Mouse (Mus musculus) CH12.LX (cell line): Measurements from ENCODE around the gene Avp. TPM values are rescaled to one million over a fixed set of nuclear protein-coding genes. Genes with fewer than 3 reads are reported as not detected.
A peak's percentile ranks its signal among the peaks of the same experiment; 100 is the strongest.

Source experiments
- DNase-seq: peaks from one replicate; pipeline ENCODE4 v3.0.0-alpha.2; 2013; ENCODE audit errors: extremely low read depth
- H3K27ac ChIP-seq: 2 replicates; pipeline ENCODE4 v1.5.1; 2012; ENCODE audit warnings: low read depth, mild to moderate bottlenecking, control low read depth, moderate library complexity; ENCODE audit not compliant: insufficient read depth
- H3K27me3 ChIP-seq: replicated peaks from 2 replicates; pipeline ENCODE3; 2012; ENCODE audit warnings: inconsistent platforms
- H3K36me3 ChIP-seq, 2 experiments: replicated peaks in 1 of 2; 2 replicates each; pipeline versions ENCODE3 to v1.6.1; 2012; ENCODE audit warnings: inconsistent platforms in 1 of 2, low read length in 1 of 2, mild to moderate bottlenecking in 1 of 2, mixed read lengths in 1 of 2, moderate library complexity in 1 of 2; ENCODE audit not compliant: control insufficient read depth in 1 of 2, insufficient read depth in 1 of 2
- H3K4me1 ChIP-seq, 2 experiments: 2 replicates each; pipeline ENCODE4 v1.6.1; 2012; ENCODE audit warnings: inconsistent platforms in 1 of 2, moderate library complexity in 1 of 2; ENCODE audit not compliant: insufficient read depth in 2 of 2, control insufficient read depth in 1 of 2
- H3K4me2 ChIP-seq: 2 replicates; pipeline ENCODE4 v1.6.1; 2012; ENCODE audit warnings: low read depth, mild to moderate bottlenecking, control low read depth; ENCODE audit not compliant: poor library complexity, insufficient read depth, severe bottlenecking
- H3K4me3 ChIP-seq, 3 experiments: fragments of 150-350 bp in 1 of 3; sonication (generic) in 1 of 3; replicated peaks in 1 of 3; 2 replicates each; pipeline versions ENCODE3 to v1.5.1; 2011 to 2012; ENCODE audit warnings: low read depth in 2 of 3, low read length in 2 of 3, mild to moderate bottlenecking in 2 of 3, moderate library complexity in 2 of 3, control low read depth in 1 of 3, improper control_type of control experiment in 1 of 3, inconsistent platforms in 1 of 3, mixed read lengths in 1 of 3; ENCODE audit not compliant: poor library complexity in 1 of 3
- H3K79me2 ChIP-seq: replicated peaks from 2 replicates; pipeline ENCODE4 v1.6.1; 2012; ENCODE audit warnings: mild to moderate bottlenecking, moderate library complexity; ENCODE audit not compliant: control insufficient read depth, poor library complexity, insufficient read depth, severe bottlenecking; ENCODE audit errors: extremely low read depth
- H3K9ac ChIP-seq: 2 replicates; pipeline ENCODE4 v1.6.1; 2012; ENCODE audit warnings: low read depth, mild to moderate bottlenecking, control low read depth, moderate library complexity; ENCODE audit not compliant: insufficient read depth
- H3K9me3 ChIP-seq: replicated peaks from 2 replicates; pipeline ENCODE3; 2012; ENCODE audit warnings: low read length, inconsistent platforms, mixed read lengths
- BHLHE40 ChIP-seq: IDR thresholded peaks from 2 replicates; pipeline ENCODE4 v1.6.1; 2011; ENCODE audit warnings: mild to moderate bottlenecking, low read depth, low read length, improper control_type of control experiment
- CTCF ChIP-seq, 2 experiments: IDR thresholded peaks in 1 of 2; conservative IDR thresholded peaks in 1 of 2; 2 replicates each; pipeline ENCODE4 v1.5.1; 2011 to 2012; ENCODE audit warnings: low read depth in 2 of 2, low read length in 2 of 2, improper control_type of control experiment in 1 of 2, inconsistent platforms in 1 of 2, mild to moderate bottlenecking in 1 of 2, moderate library complexity in 1 of 2
- IRF4 ChIP-seq: IDR thresholded peaks from 2 replicates; pipeline ENCODE4 v1.6.1; 2014; ENCODE audit warnings: low read depth, mild to moderate bottlenecking, inconsistent platforms, low read length, improper control_type of control experiment
- MEF2A ChIP-seq: IDR thresholded peaks from 2 replicates; pipeline ENCODE4 v1.6.1; 2014; ENCODE audit warnings: low read depth, mild to moderate bottlenecking, inconsistent platforms, low read length, improper control_type of control experiment, borderline replicate concordance
- NRF1 ChIP-seq: IDR thresholded peaks from 2 replicates; pipeline ENCODE4 v1.6.1; 2014; ENCODE audit warnings: low read depth, mild to moderate bottlenecking, inconsistent platforms, low read length, improper control_type of control experiment, moderate library complexity
- POLR2A ChIP-seq: IDR thresholded peaks from 2 replicates; pipeline ENCODE4 v1.6.1; 2011; ENCODE audit warnings: low read depth, mild to moderate bottlenecking, improper control_type of control experiment, low read length
- RAD21 ChIP-seq: IDR thresholded peaks from 2 replicates; pipeline ENCODE4 v1.6.1; 2011; ENCODE audit warnings: low read depth, mild to moderate bottlenecking, low read length, improper control_type of control experiment, moderate library complexity
- SIN3A ChIP-seq: IDR thresholded peaks from 2 replicates; pipeline ENCODE4 v1.6.1; 2012; ENCODE audit warnings: low read length, improper control_type of control experiment, inconsistent platforms
- SMC3 ChIP-seq: IDR thresholded peaks from 2 replicates; pipeline ENCODE4 v1.6.1; 2011; ENCODE audit warnings: low read depth, low read length, improper control_type of control experiment
- UBTF ChIP-seq: IDR thresholded peaks from 2 replicates; pipeline ENCODE4 v1.6.1; 2012; ENCODE audit warnings: low read depth, mild to moderate bottlenecking, inconsistent platforms, low read length, improper control_type of control experiment, moderate library complexity
- ZKSCAN1 ChIP-seq: IDR thresholded peaks from 2 replicates; pipeline ENCODE4 v1.6.1; 2012; ENCODE audit warnings: low read depth, inconsistent platforms, low read length, improper control_type of control experiment, borderline replicate concordance
- ZMIZ1 ChIP-seq: IDR thresholded peaks from 2 replicates; pipeline ENCODE4 v1.6.1; 2012; ENCODE audit warnings: low read depth, mild to moderate bottlenecking, inconsistent platforms, low read length, improper control_type of control experiment
- dilution Hi-C: fragments of 300-500 bp; cut with MboI; formaldehyde crosslinking; loops from 2 replicates; pipeline ENCODE4 v1.14.3; 2020; ENCODE audit warnings: low sequenced_read_pairs; ENCODE audit not compliant: extremely low pct_unique_long_range_greater_than_20kb, extremely low pct_ligation_motif_present
- in situ Hi-C: fragments of 300-500 bp; cut with MboI; formaldehyde crosslinking; loops from 3 replicates; pipeline ENCODE4 v1.14.3; 2019; ENCODE audit warnings: low sequenced_read_pairs, low pct_ligation_motif_present, low pct_unique_long_range_greater_than_20kb, mixed read lengths
- polyA plus RNA-seq: library from polyadenylated mRNA; unstranded; fragments of >175 nt; gene quantifications from 2 replicates; pipeline ENCODE4 v1.2.1, GENCODE M21; 2012; ENCODE audit warnings: low read depth; ENCODE audit not compliant: insufficient read length
- total RNA-seq, 2 experiments: library from RNA; depleted of rRNA; stranded (reverse); fragments of 300-350 nt in 1 of 2; fragments of >200 nt in 1 of 2; gene quantifications; 2 replicates each; pipeline ENCODE4 v1.2.3; 2012 to 2014

Avp gene
- total and polyA plus RNA-seq, 3 experiments: not detected

GRCm38 (mm10) chr2:130575873-130576272, 6.5 kb downstream of the Avp start, which contains the start of gene Oxt:
Gene Oxt, plus strand, starts transcription at chr2:130576173.
- H3K4me1 ChIP-seq: peaks cover 9% of the 10 kb centered on the region in 2 experiments
- in situ Hi-C loops: no loop called here
- H3K4me2 ChIP-seq: no peak within 1 kb of the TSS
- no peak within 1 kb of the TSS for H3K4me3 ChIP-seq
- dilution Hi-C loops: no loop called here
- no peaks in the 10 kb centered on the region for H3K79me2 ChIP-seq
- TF ChIP-seq BHLHE40: no peak
- TF ChIP-seq UBTF: no peak
- TF ChIP-seq ZKSCAN1: no peak
- TF ChIP-seq IRF4: no peak
- TF ChIP-seq SMC3: no peak
- TF ChIP-seq MEF2A: no peak
- no peak within 1 kb of the TSS for H3K27ac ChIP-seq
- H3K36me3 ChIP-seq: no peaks in the 10 kb centered on the region
- H3K27me3 ChIP-seq: peaks cover 19% of the 10 kb centered on the region
- DNase-seq: no peak
- H3K9ac ChIP-seq: no peak within 1 kb of the TSS
- H3K9me3 ChIP-seq: no peaks in the 10 kb centered on the region

GRCm38 (mm10) chr2:130574960-130575359, 7.4 kb downstream of the Avp start:
- no peaks in the 10 kb centered on the region for H3K9me3 ChIP-seq
- no peaks in the 10 kb centered on the region for H3K79me2 ChIP-seq
- peaks cover 9 to 10% of the 10 kb centered on the region in 2 experiments for H3K4me1 ChIP-seq
- in situ Hi-C loops: loop anchor here (25.0 kb wide), 1 partner anchor 288 kb away; the partner anchor contains the start of genes Ebf4 and Idh3b
- no peaks in the 10 kb centered on the region for H3K36me3 ChIP-seq
- no peak for DNase-seq
- dilution Hi-C loops: no loop called here
- no peak overlapping the region for H3K4me2 ChIP-seq
- no peak overlapping the region for H3K9ac ChIP-seq
- H3K4me3 ChIP-seq: no peak overlapping the region
- H3K27me3 ChIP-seq: peaks cover 13% of the 10 kb centered on the region
- H3K27ac ChIP-seq: no peak overlapping the region
- TF ChIP-seq CTCF (conservative IDR thresholded peaks at IDR 0.05 in 1 of 2, IDR thresholded peaks at IDR 0.05 in 1 of 2; ENCODE audit: low read depth in 2 of 2, low read length in 2 of 2) (peak in 1 of 2 experiments; percentile 59; a peak in 2 of 4 replicates), SMC3 (peak; percentile 36), NRF1 (no peak), POLR2A (no peak), ZMIZ1 (no peak), BHLHE40 (no peak), RAD21 (peak; percentile 54)

GRCm38 (mm10) chr2:130569926-130570325, 12.4 kb downstream of the Avp start:
- peaks cover 7 to 12% of the 10 kb centered on the region in 2 experiments for H3K4me1 ChIP-seq
- in situ Hi-C loops: loop anchor here (25.0 kb wide), 1 partner anchor 283 kb away; the partner anchor contains the start of genes Ebf4 and Idh3b
- dilution Hi-C loops: no loop called here
- H3K9ac ChIP-seq: no peak overlapping the region
- H3K4me2 ChIP-seq: no peak overlapping the region
- H3K27me3 ChIP-seq: no peaks in the 10 kb centered on the region
- no peak overlapping the region for H3K4me3 ChIP-seq
- no peak overlapping the region for H3K27ac ChIP-seq
- peaks cover 14 to 29% of the 10 kb centered on the region in 2 experiments for H3K36me3 ChIP-seq
- peaks cover 3% of the 10 kb centered on the region for H3K79me2 ChIP-seq
- no peak for DNase-seq
- no peaks in the 10 kb centered on the region for H3K9me3 ChIP-seq
- TF ChIP-seq ZKSCAN1 (peak; percentile 61), SIN3A (no peak)
